Mouse (Mus musculus) frontal cortex, postnatal 14 days (tissue): ENCODE measurements around the gene Fdx1.

Source experiments
- DNase-seq, 2 experiments: peaks; one replicate each; pipeline ENCODE4 v3.0.0; 2022; ENCODE audit warnings: low spot score in 2 of 2

Gene Fdx1

DNA sequence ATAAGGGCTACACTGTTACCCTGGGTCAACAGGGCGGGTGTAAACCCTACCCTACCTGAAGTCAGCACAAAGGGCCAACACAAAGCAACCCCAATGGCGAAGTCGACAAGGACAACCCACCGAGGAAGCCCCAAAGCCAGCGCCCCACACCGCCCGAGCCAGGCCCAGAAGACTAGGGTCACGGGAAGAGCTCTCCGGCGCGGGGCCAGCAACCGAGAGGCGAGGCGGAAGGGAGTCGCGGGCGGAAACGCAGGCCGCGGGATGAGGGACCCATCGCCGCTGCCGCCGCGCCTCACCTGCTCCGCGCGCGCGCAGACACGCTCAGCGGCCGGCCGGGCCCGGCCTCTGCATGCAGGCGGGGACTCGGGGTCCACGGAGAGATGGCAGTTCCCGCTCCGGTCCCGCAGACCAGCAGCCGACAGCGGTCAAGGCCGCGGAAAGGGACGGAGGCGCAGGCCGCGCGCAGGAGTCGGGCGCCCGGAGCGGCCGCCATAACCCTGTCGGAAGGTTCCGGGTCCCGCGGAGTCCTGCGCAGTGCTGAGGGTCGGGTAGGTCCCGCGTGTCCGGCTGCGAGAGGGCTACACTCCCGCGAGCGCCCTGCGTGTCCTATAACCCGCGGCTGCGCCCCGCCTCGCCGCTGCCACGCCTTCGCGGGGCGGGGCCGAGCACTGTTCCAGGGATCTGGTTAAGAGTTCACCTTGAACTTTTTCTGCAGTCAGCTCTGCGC lies at the start of gene Fdx1:
Gene Fdx1, minus strand, starts transcription at position 582 of the 727 bp plus-strand sequence.
- DNase-seq = peak; percentile 30 to 42

DNA sequence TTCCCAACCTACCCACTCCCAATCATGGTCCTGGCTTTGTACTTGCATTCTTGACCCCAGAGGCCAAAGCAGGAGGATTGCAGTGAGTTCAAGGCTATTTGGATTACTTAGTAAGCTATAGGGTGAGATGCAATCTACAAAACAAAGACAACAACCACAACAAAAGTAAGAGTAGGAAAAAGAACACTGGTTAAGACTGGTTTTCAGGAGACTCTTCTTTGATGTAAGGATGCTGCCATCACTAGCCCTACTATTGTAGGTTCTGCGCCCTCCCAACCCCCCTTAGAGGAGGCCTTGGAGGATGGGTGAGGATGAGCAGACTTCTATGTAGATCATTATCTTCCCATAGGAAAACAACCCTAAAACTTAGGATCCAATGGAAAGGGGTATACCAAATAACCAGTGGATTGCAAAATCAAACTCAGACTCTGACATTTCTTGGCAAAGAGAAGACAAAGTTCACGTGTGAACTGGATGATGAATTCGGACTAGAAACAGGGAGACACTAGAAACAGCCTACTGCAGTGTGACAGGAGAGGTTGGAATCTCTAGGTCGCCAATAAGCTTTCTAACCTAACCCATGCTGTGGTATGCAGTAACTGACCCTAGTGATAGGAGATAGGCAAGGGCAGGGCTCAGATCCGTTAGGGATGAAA lies 49.6 kb upstream of the Fdx1 start:
- no peak for DNase-seq

DNA sequence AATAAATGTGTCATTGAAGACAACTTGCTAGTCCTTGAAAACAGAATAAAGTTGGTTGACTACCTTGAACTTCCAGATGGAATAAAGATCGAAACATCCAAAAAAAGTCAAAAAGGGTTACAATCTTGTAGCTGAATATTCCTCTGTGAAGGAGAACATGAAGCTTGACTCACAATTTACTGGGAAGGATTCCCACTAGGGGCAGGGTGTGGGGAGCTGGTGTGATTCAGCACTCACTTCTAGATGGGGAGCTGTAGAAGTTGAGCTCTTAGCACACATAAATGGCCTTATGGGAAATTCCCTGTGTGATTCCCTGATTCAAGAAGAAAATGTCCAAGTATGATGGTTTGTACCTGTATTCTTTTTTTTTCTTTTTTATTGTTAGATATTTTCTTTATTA lies 49.0 kb upstream of the Fdx1 start:
- no peak for DNase-seq

DNA sequence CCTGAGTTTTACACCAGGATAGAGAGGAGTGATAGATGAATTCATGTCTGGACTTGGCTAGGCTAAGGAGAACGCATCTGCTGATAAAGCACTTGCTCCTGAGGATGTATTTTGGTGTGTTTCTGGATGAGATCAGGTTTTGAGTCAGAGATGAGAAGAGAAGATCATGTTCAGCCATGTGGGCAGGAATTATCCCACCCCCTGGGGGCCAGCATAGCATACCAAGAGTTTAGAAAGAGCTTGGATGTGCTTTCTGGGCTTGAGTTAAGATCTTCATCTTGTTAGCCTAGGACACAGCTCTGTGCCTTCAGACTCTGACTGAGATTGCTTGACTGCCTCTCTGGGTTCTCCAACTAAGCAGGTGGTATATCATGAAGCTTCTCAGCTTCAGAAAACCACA lies 45.2 kb upstream of the Fdx1 start:
- DNase-seq = no peak

DNA sequence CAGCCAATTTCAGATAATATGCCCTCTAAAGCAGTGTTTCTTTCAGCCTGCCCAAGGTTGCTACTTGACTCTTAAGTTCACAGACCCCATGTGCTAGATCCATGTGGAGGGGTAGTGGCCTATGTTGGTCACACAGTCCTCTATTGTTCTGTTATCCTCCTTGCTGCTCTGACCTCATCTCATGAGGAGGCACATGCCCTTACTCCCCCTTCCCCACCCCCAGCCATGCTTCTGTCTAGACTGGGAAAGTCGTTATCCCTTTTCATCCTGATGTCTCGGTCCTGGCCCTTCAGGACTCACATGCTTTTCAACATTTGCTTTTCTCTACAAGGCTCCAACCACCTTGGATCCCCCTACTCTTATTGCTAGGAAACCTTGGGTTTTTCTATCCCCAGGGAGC lies 44.0 kb upstream of the Fdx1 start:
- no peak for DNase-seq

DNA sequence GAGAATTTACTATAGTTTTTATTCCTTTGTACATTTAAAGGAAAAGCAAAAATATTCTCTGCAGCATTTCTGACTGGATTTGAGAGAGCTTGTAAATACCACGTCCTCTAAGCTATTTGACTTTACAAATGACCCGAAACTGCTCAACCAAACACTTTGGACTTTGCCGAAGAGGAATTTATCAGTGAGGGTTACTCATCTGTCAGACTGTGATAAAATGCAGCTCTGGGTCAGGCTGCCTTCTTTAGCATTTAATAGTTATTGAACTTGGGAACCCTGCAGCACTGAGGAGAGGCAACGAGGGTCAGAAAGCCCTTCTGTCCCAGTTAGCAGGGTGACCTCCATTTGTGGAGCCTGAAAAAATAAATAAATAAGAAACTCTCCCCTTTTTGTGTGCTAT lies 40.1 kb upstream of the Fdx1 start:
- no peak for DNase-seq

DNA sequence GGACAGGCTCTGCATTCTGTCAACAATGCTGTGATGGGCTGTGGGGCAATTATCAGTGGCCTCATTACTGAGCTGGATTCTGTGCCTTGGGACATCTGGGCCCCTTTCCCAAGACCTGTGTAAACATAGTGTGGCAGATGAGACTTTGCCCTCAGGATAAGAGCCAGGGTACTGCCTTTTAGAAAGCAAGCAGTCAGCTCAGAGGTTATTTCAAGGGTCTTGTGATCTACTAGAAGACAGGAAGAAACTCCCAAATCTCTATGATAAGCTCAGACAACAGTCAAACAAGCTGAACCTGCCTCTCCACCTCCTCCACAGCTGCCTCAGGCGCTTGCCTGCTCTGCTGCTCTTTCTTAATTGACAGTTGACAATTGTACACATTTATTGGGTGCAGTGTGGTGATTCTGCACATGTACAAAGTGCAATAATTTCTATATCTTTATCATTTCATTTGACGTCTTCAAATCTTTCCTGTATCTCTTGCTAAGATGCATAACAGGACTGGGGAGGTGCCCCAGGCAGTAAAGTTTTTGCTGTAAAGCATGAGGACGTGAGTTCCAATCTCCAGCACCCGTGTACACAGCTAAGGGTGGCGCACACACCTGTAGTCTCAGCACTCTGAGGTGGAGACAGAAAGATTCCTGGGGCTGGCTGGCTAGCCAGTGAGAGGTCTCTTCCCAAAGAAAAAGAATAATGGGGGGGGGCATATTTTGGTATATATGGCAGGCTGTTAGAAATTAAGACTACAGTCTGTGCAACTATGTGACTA lies 32.2 kb upstream of the Fdx1 start:
- no peak for DNase-seq

DNA sequence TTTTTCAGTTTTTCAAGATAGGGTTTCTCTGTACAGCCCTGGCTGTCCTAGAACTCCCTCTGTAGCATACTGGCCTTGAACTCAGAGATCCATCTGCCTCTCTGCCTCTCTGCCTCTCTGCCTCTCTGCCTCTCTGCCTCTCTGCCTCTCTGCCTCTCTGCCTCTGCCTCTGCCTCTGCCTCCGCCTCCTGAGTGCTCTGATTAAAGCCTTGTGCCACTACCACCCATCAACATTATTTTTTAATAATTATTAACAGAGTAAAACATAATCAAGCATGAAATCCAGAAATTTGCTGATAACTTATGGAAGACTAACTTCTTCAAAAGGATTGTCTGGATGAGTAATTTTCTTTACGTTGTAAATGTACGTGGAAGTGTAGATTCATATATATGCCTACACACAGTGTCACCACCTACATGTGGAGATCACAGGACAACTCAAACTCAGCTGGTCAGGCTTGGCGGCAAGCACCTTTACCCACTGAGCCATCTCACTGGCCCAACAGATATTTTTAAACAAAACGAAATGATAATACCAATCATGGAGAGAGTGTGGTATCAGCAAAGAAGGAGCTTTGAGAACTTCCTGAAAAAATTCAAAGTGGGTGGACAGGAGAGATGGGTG lies 31.4 kb upstream of the Fdx1 start:
- no peak for DNase-seq

DNA sequence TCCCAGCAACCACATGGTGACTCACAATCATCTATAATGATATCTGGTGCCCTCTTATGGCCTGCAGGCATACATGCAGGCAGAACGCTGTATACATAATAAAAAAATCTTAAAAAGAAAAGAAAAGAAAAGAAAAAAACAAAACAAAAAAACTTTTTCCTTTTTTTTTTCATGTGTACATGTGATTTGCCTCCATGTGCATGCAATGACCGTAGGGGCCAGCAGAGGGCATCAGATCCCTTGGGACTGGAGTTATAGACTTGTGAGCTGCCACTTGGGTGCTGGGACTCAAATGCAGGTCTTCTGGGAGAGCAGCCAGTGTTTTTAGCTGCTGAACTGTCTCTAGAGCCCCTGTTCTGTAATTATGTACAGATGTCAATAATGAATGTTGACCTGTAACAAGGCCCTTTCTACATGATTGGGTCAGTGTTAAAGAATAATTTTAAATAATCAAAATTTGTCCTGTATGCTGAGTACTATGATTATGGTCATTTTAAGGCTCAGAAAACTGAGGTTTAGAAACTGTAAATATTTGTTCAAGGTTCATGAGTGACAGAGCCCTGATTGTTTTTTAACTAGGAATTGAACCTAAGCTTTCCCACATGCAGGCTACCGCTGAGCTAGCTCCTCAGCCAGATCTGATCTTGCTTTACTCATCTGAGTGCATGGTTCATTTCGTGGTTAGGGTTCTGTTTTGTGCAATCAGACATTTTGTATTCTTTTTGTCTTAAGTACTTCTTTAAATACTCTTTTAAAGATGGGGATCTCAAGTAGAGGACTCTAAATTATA lies 30.3 kb upstream of the Fdx1 start:
- no peak for DNase-seq

DNA sequence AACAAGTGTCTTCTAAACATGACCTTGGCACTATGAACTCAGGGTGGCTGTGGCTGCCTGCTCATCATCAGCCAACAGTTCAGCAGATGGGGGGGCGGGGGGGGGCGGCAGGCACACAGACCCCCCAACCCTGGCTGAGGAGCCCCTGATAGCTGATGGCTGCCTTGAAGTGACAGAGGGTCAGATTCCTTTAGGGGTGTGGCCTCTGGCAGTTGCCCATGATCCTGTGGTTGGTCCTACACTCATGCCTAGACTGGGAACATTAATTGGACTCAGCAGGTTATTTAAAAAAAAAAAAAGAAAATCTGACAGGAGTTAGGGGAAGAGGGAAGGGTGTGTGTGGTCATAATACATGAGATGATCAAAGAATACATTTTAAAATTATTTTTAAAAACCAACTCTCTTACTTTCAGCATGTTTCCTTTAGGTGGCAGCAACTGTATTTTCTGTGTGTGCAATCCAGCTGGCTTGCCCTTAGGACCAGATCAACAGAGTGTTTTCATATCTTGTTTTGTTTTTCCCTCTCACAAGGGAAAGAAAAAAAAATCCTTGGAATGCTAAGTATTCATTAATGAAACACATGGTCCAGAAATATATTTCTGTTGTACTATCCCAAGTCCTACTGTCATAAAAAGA lies 28.0 kb upstream of the Fdx1 start:
- no peak for DNase-seq

DNA sequence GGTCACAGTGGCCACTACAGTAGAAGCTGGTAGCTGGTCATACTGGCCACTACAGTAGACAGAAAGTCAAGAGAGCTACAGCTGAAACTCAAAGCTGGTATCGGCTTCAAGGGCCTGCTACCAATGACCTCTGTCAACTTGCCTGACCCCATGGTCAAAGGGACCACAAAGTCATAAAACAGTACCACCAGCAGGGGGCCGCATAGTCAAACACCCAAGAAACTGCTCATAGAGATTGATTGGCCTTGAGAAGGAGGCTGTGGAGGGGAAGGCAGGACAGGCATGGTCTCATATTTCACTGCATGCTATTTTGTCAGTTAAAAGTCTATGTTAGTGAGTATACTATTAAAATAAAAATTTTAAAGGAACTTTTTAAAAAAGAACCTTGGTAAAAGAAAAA lies 27.5 kb upstream of the Fdx1 start:
- no peak for DNase-seq

DNA sequence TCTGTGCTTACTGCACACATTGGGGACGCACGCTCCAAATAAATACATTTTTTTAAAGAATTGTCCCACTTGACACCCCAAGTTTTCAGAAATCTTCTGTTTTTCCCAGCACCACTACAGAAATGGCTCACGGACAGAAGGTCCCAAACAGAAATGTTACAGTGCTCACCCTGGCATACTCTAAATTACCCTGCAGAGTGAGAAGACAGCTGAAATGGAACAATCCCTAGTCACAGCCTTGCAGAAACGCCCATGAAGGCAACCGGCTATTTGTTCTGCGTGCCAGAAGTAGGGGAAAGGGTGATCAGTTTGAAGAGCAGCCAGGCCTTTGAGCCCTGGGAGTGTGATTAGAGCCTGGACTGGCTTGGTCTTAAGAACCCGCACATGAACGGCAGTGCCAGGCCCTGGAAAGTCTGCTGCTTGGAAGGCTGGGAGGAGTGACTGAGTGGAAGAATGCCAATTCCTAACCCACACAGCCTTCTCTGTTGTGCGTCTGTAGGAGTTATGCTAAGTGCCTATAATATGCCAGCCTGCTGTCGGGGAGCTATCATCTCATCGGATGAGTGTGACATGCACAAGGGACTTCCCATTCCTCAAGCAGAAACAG lies 22.2 kb upstream of the Fdx1 start:
- peak; percentile 60 to 63 for DNase-seq

DNA sequence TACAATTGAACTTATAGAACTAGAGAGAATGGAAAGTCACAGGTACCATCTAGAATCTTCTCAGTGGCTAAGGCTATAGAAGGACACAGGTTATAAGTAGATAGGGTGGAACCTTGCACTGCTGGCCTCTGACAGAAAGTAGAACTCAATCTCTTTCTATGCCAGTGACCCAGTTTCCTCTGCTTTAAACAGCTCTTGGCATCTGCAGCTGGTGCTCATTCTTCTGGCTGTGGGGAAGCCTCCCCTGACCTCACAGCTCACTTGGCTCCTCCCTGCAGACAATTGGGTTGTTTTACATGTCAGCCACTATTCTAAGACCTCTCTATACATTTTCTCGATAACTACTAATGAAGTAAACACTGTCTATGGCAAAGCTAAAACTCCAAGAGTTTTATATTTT lies 17.8 kb upstream of the Fdx1 start:
- DNase-seq = no peak

DNA sequence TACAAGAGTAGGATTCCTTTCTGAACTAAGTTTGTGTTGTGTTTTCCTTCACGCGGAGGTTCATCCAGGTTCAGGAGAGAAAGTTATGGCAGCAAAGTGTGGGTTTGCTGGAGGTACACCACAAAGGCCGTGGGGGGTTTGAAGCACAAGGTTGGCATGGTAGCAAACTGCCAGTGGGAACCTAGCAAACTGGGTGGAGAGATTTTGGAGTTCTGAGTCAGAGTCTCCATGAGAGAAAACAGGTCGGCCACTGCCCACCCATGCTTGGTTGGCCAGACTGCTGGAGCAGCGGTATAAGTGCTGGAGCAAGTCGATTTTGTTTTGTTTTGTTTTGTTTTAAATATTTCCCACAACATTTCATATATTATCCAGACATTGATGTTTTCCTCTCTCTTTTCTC lies 15.9 kb upstream of the Fdx1 start:
- no peak for DNase-seq

DNA sequence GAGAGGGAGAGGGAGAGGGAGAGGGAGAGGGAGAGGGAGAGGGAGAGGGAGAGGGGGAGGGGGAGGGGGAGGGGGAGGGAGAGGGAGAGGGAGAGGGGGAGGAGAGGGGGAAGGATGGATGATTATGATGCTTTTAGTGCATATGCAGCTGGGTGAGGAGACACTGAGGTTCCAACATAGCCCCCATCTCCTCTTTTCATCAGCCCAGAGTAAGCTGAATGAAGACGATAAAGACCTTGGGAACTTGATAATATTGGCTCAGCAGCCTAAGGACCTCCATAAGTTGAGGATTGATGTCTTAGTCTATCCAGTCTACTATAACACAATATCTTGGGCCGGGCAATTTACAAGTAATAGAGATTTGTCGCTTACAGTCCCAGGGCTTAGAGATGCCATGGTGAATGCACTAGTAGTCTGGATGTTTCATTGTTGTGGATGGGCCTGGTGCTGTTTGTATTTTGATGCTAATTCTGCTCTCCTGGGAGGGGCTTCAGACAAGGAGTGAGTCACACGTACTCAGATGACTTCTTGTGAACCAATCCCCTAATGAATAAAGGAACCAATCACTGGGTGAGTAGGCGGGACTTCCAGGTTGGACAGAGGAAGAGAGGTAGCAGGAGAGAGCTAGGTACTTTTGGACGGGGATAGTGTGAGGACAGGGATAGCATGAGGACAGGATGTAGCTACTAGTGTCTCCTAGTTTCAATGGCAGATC lies 15.3 kb upstream of the Fdx1 start:
- DNase-seq = no peak

DNA sequence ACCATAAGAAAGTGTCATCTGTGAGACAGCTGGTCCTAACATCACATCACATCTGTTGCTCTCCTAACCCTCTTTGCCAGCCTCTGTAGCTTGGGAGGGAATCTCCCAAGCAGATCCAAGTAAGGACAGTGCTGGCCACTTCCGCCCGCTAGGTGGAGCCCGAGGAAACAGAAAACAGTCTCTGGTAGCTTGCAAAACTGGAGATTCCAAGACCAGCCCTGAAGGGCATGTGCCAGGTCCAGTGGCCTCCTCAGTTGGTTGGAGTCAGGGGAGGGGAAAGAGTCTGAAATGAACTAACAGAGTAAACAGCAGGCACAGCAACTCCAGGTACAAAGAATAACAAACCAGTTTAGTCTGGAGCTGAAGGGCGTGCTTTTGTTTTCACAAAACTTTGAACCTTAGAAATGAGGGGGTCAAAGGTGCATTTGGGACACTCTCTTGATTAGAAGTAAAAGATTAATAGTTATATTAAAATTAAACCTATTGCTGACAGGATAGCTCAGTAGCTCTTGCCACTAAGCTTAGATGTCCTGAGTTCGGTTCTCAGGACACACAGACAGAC lies 14.2 kb upstream of the Fdx1 start:
- DNase-seq = peak; percentile 53 to 82

DNA sequence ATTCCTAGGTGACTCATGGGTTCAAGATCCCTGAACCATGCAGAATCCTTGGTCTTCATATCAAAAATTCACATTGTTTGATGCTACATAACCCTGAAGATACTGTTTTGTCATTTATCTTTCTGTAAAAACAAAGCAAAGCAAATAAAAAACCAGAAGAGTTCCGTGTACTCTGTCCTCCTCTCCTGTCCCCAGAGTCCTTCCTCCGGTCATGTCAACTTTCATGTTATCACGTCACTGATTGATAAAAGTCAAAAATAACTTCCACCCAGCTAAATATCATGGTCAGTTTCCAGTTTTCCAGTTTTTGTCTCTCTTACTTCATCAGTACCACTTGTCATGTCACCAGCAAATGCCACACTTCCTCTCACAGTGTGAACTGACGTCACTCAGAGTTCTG lies 11.5 kb upstream of the Fdx1 start:
- no peak for DNase-seq

DNA sequence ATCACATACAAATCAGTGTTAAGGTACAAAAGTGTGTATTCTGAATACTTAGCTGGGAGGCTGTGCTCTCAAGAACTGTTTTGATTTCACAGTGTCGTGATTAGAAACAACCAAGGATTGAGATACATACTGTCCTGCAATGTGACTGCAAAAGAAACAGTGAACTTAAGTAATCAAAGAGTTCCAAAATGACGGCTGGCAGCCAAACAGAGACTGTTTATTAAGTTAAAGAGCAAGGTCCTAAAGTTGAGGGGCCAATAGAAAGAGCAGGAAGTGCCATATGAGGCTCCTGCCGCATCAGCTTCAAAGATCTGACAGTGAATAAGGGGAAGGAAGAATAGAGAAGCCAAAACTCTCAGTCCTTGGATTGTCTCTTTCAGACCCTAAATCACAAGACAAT lies 10.5 kb upstream of the Fdx1 start:
- no peak for DNase-seq

DNA sequence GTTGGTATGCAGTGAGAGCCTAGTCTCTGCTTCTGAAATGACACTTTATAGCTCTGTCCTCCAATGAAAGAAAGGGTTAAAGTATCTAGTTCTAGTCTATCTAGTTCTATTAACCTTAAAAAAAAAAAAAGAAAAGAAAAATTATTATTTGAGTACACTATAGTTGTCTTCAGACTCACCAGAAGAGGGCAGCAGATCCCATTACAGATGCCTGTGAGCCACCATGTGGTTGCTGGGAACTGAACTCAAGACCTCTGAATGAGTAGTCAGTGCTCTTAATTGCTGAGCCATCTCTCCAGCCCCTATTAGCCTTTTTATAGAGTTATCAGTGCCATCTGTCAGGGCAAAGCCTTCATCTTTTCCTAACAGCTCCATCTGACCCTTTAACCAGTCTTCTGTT lies 3.0 kb upstream of the Fdx1 start:
- DNase-seq = no peak

DNA sequence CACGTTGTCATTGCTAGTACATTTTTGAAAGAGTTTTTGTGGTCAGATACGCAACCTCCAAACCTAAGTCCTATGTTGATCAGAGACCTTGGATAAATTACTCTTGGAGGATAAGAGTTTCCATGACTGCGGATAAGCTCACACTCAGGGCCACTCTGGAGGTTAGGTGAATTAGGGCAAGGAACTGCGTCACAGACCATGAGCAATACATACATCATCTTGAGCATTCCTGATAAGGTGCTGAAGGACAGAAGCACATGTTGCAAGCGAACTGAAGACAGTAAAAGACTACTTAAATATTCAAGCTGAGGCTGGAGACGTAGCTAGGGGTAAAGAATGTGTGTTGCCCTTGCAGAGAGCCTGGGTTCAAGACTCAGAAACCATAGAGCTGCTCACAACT lies 754 bp upstream of the Fdx1 start:
- DNase-seq = no peak
